Mouse (Mus musculus) thymus, postnatal 10 days (tissue): Measurements from ENCODE around the gene Zfp961.
"Not testable (repeated sequence)": the region's sequence is repeated elsewhere in the genome, so short reads cannot be mapped to it uniquely, and the experiment has no call there.

Source experiments
- DNase-seq, 2 experiments: peaks; one replicate each; pipeline ENCODE4 v3.0.0; 2021; ENCODE audit warnings: low spot score in 2 of 2

Gene Zfp961

DNA sequence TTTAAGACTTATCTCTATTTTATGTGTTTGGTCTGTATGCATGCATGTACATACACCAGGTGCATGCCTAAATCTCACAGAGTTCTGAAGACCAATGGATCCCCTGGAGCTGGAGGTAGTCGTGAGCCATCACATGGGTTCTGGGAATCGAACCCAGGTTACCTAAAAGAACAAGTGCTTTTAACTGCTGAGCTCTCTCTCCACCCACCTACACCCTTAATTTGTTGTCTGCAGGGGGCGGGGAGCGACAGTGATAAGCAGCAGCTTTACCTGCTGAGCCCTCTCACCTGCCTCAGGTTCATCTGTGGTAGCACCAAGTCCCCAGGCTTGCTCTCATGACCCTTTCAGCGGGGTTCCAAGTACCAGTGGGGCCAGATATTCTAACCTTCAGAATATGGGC, 11.0 kb downstream of the Zfp961 start:
- no peak for DNase-seq

DNA sequence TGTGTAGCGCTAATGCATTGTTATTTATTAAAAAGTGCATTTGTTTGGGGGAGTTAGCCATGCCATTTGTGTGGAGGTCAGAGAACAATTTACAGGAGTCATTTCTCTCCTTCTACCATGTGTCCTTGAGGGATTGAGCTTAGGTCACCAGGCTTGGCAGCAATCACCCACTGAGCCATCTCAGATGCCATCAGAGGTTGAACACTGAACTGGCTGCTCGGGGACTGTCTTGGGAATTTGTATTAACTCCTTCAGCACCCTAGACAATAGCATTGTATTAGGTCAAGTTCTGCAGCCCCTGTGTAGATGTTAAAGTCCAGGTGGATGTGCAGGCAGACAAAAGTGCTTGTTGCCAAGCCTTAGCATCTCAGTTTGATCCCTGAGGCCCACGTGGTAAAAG, 13.2 kb downstream of the Zfp961 start:
- no peak for DNase-seq

DNA sequence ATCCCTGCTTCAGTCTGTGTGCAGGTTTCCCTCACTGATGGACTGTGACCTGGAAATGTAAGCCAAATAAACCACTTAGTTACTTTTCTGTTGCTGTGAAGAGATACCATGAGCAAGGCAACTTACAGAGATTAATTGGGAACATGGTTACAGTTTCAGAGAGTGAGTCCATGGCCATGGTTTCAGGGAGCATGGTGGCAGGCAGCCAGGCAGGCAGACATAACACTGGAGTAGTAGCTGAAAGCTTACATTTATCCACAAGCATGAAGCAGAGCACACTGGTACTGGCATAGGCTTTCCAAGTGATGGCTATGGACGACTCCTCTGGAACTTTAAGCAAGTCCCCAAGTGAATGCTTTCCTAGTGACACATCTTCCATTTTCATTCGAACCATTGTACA, 14.3 kb downstream of the Zfp961 start:
- DNase-seq = no peak

DNA sequence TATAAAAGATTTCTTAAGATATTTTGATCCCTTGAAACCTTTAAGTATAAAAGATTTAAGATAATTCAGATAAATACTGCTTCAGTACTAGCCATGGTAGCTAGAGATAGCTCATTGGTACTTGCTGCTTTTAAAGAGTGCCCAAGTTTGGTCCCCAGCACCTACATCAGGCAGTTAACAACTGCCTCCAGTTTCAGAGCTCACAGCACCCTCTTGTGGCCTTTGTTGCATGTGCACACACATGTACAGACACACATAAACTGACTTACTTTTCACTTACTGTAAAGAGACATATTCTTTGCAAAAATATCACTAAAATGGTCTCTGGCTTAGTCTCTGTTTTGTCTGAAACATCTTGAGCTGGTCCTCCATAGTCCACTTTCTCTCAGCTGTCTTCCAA, 15.6 kb downstream of the Zfp961 start:
- no peak for DNase-seq

DNA sequence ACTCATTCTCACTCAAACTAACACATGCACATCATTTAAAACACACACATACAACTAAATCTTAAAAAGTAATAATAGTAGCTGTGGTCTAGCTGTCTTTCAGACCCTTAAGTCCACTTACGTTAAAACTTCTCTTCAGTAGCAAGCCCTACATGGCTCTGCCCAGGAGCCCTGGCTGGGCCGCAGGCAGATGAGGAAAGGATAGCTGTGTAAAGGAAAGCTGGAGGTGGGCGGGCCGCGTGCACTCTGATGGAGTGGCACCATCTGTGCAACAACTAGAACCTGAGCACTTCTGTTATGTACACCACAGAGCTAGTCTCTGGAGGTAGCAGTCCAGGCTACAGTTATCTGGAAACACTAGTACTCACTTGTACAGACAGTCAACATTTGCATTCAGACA, 16.4 kb downstream of the Zfp961 start:
- DNase-seq = no peak

DNA sequence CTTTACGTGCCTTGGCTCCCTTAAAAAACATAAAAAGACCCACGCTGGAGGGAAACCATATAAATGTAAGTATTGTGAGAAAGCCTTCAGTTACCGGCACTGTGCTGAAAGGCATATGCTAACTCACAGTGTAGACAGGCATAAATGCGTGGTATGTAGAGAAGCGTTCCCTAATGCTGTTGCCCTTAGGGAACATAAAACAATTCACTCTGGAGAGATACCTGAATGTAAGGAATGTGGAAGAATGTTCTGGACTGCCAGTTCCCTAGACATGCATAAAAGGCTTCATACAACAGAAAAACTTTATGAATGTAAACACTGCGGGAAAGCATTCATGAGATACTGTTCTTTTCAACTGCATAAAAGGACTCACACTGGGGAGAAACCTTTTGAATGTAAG, 17.3 kb downstream of the Zfp961 start:
- no peak for DNase-seq

DNA sequence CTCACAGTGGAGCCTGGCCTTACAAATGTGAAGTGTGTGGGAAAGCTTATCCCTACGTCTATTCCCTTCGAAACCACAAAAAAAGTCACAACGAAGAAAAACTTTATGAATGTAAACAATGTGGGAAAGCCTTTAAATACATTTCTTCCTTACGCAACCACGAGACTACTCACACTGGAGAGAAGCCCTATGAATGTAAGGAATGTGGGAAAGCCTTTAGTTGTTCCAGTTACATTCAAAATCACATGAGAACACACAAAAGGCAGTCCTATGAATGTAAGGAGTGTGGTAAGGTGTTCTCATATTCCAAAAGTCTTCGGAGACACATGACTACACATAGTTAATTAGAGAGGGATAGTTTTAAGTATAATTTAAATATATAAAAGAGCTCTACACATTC, 17.8 kb downstream of the Zfp961 start:
- no peak for DNase-seq

DNA sequence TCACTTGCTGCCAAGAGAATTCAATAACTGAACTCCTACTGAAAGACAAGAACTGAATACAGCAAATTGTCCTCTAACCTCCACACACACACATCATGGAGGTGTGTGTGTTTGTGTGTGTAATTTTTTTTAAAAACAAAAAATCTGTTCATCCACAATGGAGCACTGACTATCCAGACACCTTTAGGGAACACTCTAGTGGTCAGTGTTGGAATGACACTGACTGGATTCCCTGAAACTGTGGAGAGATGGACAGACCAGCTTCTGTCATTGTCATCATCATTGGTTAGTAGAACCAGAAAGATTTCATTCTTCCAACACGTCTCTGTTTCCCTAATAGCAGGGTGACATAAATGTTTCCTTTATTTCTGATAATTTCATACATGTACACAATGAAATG, 21.1 kb downstream of the Zfp961 start:
- DNase-seq = no peak

DNA sequence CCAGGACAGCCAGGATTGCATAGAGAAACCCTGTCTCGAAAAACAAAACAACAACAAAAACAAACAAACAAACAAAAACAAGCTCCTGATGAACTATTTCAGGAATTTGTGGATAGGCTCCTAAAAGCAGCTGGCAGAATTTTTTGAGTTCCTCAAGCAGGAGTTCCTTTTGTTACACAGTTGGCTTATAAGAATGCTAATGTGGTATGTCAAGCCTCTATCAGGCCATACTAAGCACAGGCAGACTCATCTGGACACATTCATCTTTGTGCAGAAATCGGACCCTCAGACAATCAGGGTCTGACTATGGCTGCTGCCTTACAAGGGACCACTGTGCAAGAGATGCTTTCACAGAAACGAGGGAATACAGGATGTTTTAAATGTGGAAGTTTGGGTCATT, 23.4 kb downstream of the Zfp961 start:
- no peak for DNase-seq

DNA sequence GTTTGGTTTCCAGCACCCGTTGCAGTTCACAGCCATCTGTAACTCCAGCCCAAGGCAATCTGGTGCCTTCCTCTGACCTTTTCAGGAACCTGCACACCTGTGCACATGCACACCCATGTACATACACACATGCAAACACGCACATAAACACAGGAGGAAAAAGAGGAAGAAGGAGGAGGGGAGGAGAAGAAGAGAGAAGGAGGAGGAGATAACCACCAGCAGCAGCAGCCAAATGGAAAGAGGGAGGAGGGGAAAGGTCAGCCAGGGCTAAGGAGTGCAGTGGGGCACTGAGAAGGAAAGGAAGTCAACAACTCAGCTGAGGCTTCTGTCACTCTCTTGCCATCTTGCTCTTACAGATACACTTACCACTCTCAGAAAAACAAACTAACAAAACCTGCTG, 30.2 kb downstream of the Zfp961 start:
- DNase-seq = no peak

DNA sequence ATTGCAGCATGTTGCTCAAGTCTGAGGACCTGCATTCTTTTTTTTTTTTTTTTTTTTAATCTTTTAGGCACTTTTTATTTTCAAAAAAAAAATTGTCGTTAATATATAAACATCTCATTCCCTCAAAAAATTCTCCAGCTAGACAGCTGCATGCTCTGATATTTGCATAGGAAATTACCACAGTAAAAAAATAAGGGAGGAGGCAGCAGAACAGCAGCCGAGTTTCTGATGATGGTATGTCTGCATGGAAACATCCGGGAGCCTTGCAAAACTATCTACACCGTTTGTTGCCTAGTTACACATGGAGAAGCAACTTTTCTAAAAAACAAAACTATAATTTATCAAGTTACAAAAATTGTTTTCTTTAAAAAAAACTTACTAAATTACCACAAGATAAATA, 30.6 kb downstream of the Zfp961 start:
- no peak for DNase-seq

DNA sequence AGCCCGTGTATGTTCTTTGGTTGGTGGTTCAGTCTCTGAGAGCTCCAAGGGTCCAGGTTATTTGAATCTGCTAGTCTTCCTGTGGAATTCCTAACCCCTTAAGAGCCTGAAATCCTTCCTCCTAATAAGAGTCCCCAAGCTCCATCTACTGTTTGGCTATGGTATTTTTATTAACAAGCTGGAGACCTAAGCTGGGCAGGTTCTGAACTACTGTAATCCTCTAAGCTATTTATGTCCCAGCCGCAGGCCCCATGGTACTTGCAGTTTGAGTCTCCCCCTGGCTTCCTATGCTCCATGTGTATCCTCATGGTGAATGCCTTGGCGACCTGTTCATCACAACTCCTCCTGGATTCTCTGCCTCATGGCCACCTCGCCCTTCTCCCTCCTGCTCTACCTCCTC, 33.8 kb downstream of the Zfp961 start:
- DNase-seq = no peak

DNA sequence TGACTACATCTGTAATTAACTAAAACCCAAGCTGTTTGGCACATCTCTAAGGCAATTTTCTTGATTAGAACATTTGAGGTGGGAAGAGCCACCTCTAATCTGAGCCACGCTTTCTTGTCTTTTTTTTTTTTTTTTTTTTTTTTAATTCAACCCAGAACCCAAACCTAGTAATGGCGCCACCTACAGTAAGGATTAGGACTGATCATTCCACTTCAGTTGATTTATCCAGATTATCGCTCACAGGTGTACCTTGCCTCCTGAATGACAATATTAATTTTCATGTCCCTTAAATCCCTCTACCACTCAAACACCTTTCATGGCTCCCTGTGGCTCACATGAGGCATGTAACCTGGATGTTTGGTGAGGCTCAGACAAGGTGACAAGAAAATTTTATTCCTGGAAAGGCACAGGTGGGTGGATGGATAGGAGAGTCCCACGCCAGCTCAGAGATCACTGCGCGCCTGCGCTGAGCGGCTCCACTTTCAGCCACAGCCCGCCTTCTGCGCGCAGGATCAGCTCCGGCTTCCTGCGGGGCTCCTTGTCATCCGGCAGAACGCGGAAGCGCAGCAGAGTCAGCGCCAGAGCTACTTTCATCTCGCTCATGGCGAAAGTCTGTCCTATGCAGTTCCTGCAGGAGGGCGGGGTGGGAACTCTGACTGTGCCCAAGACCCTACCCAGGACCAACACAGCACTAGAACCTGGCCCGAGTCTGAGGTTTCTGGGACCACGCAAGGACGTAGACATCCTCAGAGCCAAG, 37.5 kb downstream of the Zfp961 start:
- peak; percentile 45 to 59 for DNase-seq

DNA sequence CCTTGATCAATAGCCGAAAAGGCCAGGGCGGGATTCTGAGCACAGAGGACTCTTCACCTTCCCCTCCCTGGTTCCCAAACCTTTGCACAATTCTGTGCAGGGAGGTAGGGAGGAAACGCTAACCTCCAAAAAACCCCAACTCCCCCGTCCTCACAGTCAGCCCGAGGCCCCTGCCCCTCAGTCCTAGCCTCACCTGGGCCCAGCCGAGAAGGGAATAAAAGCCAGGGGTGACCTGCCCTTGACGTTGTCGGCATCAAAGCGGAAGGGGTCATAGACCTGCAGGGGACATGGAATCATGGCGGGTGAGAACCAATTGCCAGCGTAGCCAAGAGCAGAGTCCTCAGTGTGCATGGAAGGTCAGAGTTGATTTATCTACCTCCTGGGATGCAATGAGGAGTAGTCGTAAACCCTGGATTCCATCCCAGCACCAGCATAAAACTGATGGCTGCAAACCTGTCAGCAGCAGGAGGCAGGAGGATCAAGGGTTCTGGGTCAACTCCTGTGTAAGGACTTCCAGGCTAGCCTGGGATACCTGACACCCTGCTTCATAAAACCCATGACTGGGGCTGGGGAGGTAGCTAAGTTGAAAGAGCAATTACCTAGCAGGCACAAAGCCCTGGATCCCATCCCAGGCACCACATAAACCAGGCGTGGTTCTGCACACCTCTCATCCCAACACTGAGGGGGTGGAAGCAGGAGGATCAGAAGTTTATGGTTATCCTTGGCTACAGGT, 38.2 kb downstream of the Zfp961 start:
- no peak for DNase-seq

DNA sequence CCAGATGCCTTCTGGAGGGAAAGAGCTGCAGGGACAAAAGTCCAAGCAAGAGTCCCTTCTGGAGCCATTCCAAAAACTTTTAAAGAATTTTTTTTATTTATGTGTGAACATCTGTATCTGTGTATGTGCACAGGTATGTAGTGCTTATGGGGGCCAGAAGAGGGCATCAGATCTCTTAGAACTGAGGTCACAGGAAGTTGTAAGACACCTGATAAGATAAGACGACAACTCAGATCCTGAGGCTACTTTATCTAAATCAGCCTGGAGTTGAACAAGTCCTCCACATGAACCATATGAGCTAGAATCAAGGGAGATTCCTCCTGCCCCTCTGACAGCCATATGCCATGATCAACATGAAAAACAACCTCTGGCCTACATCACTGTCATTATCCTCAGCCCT, 48.6 kb downstream of the Zfp961 start:
- DNase-seq = no peak

DNA sequence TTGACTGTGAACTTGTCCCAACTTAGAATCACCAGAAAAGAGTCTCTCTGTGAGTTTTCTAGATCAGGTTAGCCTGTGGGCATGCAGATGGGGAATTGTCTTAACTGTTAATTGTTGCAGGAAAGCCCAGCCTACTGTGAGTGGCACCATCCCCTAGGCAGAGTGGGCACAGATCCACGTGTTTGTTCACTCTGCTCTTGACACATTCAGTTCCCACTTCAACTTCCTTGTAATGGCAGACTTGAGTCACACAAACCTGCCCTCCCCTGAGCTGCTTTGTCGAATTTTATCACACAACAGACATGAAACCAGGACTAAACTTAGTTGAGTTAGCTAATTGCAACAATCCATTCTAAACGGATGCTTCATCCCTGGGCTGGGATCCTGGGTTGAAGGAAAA, 49.4 kb downstream of the Zfp961 start:
- DNase-seq = no peak

DNA sequence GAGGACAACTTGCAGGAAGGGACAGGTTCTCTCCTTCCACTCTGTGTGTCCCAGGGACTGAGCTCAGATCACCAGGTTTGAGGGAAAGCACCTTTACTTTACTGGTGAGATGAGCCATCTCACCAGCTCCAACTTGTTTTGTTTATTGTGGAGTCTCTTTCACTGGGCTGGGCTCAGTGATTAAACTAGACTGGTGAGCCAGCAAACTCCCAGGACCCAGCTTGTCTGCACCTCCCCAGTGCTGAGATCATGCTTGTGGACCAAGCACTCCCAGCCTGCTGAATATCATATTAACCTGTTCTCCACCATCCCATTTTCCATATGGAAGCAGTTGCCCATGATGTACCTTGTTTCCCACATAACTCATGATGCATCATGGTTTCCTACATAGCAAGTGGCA, 52.1 kb downstream of the Zfp961 start:
- DNase-seq = no peak

DNA sequence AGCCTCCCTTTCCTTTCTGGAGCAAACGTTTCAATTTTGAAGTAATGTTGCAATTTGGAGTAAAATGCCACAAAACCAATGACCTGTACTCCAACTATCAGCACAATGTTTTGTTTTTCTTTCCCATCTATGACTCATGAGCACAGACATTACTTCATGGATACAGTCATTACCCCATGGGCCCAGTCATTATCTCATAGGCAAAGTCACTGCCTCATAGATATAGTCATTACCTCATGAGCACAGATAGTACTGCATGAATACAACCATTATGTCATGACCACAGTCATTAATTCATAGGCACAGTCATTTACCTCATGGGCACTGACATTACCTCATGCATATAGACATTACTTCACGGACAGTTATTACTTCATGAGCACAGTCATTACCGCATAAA, 55.1 kb downstream of the Zfp961 start:
- no peak for DNase-seq

DNA sequence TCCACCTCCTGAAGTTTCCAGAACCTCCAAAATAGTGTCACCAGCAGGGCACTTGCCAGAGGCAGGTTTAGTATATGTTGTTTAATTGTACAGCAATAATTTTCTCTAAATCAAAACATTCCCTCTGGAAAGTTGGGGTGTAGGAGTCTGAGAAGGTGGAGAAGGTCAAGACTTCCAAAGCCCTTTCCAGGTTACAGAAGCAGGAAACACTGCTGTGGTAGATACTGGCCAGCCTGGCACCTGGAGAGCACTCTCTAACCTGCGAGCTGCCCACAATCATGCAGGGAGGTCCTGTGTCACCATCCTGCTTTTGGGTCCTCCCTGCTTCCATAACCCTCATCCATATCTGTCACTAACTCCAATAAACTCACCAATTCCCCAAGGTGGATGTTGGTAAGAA, 55.9 kb downstream of the Zfp961 start:
- no peak for DNase-seq

DNA sequence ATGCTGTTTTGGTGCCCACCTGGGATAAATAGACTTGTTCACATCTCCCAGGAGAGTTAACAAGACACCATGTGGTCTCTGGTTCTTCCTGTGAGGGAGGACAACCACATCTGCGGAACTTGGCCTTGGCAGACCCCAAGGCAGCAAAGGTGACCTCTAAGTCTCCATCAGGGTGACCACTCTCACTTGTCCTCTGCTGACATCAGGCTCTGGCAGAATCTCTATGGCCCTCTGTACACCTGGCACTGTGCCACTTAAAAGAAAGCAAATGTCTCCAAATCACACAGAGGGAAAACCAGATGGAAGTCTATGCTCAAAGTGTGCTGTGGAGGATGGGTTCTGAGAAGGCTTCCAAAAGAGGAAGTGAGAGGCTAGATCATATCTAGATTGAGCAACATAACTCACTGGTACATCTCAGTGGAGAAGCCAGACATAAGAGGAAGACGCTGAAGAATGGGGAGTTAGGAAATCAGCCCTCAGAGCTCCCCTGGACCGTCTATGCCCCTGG, 57.4 kb downstream of the Zfp961 start:
- DNase-seq = no peak

DNA sequence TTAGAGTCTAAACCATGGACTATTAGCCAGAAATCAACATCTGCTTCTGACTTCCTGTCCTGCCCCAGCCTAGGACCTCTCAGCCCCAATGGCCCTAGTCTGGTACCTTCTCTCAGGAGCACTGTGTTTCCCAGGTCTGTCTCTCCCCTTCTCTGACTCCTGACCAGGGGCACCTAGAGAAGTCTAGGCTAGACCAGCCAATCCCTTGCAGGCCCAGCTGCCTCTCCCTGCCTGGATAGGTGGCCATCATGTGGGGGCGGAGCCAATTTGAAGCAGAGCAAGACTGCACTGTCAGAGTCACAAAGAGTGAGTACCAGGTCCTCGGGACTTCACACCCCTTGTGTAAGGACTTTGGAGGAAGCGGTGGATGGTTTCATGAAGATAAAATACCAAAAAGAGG, 58.6 kb downstream of the Zfp961 start, which contains the start of gene Cyp4f18:
Gene Cyp4f18 (minus strand): TSS at position 154 of the 400 bp plus-strand sequence.
- DNase-seq = no peak

DNA sequence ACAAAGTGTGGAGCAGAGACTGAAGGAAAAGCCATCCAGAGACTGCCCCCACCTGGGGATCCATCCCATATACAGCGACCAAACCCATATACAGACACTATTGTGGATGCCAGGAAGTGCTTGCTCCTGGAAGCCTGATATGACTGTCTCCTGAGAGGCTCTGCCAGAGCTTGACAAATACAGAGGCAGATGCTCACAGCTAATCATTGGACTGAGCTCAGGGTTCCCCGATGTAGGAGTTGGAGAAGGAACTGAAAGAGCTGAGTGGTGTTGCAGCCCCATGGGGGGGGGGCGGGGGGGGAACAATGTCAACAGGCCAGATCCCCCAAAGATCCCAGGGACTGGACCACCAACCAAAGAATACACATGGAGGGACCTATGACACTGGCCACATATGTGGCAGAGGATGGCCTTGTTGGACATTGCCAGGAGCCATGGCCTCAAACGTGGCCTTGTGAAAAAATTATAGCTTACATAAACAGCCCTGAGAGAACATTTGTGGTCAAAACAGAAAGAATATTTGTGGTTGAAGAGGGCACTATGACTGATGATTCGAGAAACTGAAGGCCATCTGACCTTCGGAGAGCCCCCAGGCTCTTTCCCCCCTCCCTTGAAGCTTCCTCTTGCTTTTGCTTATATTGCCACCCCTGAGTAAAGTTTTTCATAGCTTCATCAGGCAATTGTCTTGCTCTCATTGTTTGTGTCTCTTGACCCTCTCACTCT, 62.8 kb downstream of the Zfp961 start:
- not testable (repeated sequence) for DNase-seq

DNA sequence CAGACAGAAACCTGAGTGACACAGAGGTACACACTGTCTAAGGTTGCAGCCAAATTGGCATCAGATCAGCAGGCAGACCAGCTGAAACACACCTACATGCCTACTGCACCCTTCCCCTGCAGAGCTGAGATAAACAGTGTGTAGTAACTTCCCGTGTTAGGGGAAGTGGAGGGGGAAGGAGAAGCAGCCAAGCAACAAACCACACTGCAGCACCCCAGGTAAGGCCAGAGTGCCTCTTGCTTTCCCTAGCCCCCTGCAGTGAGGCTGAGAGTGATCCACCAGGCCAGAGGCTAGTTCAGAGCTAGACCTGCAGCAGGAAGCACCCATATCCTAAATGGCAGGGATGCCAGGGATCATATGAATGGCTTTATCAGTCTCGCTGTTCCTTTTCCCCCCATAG, 66.5 kb downstream of the Zfp961 start:
- not testable (repeated sequence) for DNase-seq
